Mouse (Mus musculus): Measurements from ENCODE around the gene Cck. TPM values are rescaled to one million over a fixed set of nuclear protein-coding genes. Genes with fewer than 3 reads are reported as not detected.

The Cck gene
- polyA plus RNA-seq, 1 experiment, result 7.0 TPM

DNA sequence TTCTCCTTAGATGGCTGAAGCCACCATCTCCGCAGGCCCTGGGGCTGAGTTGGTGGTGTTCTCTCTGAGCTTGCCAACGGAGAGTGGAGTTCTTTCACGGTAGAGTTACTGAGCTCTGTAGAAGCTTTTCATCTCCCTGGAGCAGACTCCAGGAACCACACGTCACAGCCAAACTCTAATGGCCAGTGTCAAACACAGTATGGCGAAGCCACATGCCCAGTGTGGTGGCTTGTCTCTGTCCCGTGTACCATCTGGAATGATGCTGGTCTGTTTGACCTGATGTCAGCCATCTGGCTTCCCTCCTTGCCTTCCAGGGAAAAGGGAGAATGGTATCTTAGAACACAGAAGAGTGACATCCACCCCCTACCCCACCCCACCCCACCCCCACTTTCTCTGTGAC is 25.8 kb downstream of the Cck start:
- Histone ChIP-seq H3K4me1 (replicated peaks; ENCODE audit: control insufficient read depth, insufficient read depth, low read length) (no peaks in the 10 kb centered on the region), H3K36me3 (ENCODE audit: control insufficient read depth, insufficient read depth, low read length) (peaks cover 15% of the 10 kb centered on the region), H3K4me3 (ENCODE audit: control insufficient read depth, insufficient read depth, low read length) (no peak overlapping the region), H3K27ac (ENCODE audit: control insufficient read depth, insufficient read depth, low read length) (no peak overlapping the region), H3K27me3 (ENCODE audit: control insufficient read depth, insufficient read depth, low read length) (no peaks in the 10 kb centered on the region)
- no peak for DNase-seq
- TF ChIP-seq CTCF (IDR thresholded peaks at IDR 0.05; ENCODE audit: borderline replicate concordance, control insufficient read depth, extremely low read depth, insufficient read depth, low read length, poor library complexity), result no peak
- no peak for TF ChIP-seq POLR2A (IDR thresholded peaks at IDR 0.05; ENCODE audit: control insufficient read depth, extremely low read depth, insufficient read depth, low read length, poor library complexity)
- 94% methylated on average over 6 of the region's 6 CpGs for WGBS

DNA sequence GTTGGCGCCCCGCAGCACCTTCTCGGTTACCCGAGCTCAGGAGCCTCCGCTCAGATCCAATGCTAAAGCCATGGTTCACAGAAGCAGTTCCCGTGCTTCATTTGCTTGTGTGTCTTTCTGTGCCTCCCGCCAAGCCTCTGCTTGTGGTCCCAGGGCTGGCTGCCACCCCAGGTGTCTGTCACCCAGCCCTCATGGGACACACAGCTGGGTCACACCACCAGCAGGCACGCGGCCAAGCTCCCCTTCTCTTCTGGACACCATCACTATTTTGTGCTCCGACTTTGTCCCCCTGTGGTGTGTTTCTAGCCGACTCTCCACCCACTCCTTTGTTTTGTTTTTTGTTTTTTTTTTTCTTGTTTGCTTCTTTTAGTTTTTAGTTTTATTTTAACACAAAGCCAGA is 28.0 kb downstream of the Cck start:
- 88% methylated on average over 11 of the region's 11 CpGs for WGBS
- TF ChIP-seq CTCF (IDR thresholded peaks at IDR 0.05; ENCODE audit: borderline replicate concordance, control insufficient read depth, extremely low read depth, insufficient read depth, low read length, poor library complexity) (no peak), POLR2A (IDR thresholded peaks at IDR 0.05; ENCODE audit: control insufficient read depth, extremely low read depth, insufficient read depth, low read length, poor library complexity) (no peak)
- Histone ChIP-seq H3K27me3 (ENCODE audit: control insufficient read depth, insufficient read depth, low read length) (no peaks in the 10 kb centered on the region), H3K27ac (ENCODE audit: control insufficient read depth, insufficient read depth, low read length) (no peak overlapping the region), H3K36me3 (ENCODE audit: control insufficient read depth, insufficient read depth, low read length) (peaks cover 20% of the 10 kb centered on the region), H3K4me3 (ENCODE audit: control insufficient read depth, insufficient read depth, low read length) (no peak overlapping the region), H3K4me1 (replicated peaks; ENCODE audit: control insufficient read depth, insufficient read depth, low read length) (no peaks in the 10 kb centered on the region)
- no peak for DNase-seq

DNA sequence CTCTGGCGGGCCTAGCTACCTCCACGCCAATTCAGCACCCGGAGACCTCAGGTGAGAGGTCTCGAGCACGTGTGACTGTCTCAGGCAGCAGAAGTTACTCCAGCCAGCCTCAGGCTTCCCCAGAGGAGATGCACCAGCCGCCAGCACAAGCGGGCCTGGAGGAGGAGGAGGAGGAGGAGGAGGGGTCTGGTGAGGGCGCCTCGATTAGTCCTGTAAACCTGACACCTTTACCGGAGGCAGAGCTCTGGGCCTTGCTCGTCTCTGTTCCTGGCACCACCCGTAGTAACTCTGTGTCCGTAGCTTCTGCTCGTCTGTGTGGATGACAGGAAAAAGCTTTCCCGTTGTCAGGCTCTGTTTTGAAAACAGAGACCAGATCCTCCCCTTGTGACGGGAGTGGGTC is 35.0 kb downstream of the Cck start:
- Histone ChIP-seq H3K27me3 (ENCODE audit: control insufficient read depth, insufficient read depth, low read length) (no peaks in the 10 kb centered on the region), H3K4me3 (ENCODE audit: control insufficient read depth, insufficient read depth, low read length) (no peak overlapping the region), H3K36me3 (ENCODE audit: control insufficient read depth, insufficient read depth, low read length) (peaks cover 50% of the 10 kb centered on the region), H3K27ac (ENCODE audit: control insufficient read depth, insufficient read depth, low read length) (no peak overlapping the region), H3K4me1 (replicated peaks; ENCODE audit: control insufficient read depth, insufficient read depth, low read length) (0 out of 2 replicates have a peak, but pooled peaks cover 3% of the 10 kb centered on the region)
- WGBS, result 98% methylated on average over 16 of the region's 16 CpGs
- TF ChIP-seq POLR2A (IDR thresholded peaks at IDR 0.05; ENCODE audit: control insufficient read depth, extremely low read depth, insufficient read depth, low read length, poor library complexity) (no peak), CTCF (IDR thresholded peaks at IDR 0.05; ENCODE audit: borderline replicate concordance, control insufficient read depth, extremely low read depth, insufficient read depth, low read length, poor library complexity) (no peak)
- DNase-seq, result no peak

DNA sequence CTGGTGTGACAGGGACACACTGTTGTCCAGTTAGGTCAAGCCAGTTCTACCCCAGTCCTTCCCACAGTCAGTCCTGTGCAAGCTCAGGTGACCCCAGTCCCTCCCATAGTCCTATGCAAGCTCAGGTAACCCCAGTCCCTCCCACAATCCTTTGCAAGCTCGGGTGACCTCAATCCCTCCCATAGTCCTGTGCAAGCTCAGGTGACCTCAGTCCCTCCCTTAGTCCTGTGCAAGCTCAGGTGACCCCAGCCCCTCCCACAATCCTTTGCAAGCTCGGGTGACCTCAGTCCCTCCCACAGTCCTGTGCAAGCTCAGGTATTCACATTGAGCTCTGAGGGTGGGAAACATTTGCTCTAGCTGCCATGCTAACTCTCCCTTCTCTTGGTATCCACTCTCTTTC is 35.5 kb downstream of the Cck start:
- Histone ChIP-seq H3K27me3 (ENCODE audit: control insufficient read depth, insufficient read depth, low read length) (no peaks in the 10 kb centered on the region), H3K4me1 (replicated peaks; ENCODE audit: control insufficient read depth, insufficient read depth, low read length) (0 out of 2 replicates have a peak, but pooled peaks cover 3% of the 10 kb centered on the region), H3K4me3 (ENCODE audit: control insufficient read depth, insufficient read depth, low read length) (no peak overlapping the region), H3K36me3 (ENCODE audit: control insufficient read depth, insufficient read depth, low read length) (peaks cover 55% of the 10 kb centered on the region), H3K27ac (ENCODE audit: control insufficient read depth, insufficient read depth, low read length) (no peak overlapping the region)
- DNase-seq, result no peak
- TF ChIP-seq POLR2A (IDR thresholded peaks at IDR 0.05; ENCODE audit: control insufficient read depth, extremely low read depth, insufficient read depth, low read length, poor library complexity), result no peak
- TF ChIP-seq CTCF (IDR thresholded peaks at IDR 0.05; ENCODE audit: borderline replicate concordance, control insufficient read depth, extremely low read depth, insufficient read depth, low read length, poor library complexity), result no peak
- 89% methylated on average over 2 of the region's 2 CpGs for WGBS

DNA sequence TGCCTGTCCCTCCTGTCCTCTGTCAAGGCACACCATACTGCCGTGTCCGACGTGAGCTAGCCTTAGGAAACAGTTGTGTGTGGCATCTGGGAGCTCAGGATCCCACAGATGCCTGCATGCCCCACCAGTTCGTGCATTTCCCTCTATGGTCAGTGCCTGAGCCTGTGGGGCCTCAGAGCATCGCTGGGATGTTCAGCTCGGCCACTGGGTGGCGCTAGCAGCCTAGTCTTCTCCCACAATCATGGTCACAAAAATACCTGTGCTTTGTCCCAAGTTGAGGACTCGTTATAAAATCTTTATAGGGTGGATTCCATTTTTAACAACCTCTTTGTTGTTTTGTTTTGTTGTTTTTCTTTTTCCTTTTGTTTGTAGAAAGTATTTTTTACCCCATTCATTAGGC is 37.0 kb downstream of the Cck start:
- no peak for TF ChIP-seq POLR2A (IDR thresholded peaks at IDR 0.05; ENCODE audit: control insufficient read depth, extremely low read depth, insufficient read depth, low read length, poor library complexity)
- TF ChIP-seq CTCF (IDR thresholded peaks at IDR 0.05; ENCODE audit: borderline replicate concordance, control insufficient read depth, extremely low read depth, insufficient read depth, low read length, poor library complexity), result peak; percentile 89
- peaks cover 64% of the 10 kb centered on the region for H3K36me3 ChIP-seq (ENCODE audit: control insufficient read depth, insufficient read depth, low read length)

DNA sequence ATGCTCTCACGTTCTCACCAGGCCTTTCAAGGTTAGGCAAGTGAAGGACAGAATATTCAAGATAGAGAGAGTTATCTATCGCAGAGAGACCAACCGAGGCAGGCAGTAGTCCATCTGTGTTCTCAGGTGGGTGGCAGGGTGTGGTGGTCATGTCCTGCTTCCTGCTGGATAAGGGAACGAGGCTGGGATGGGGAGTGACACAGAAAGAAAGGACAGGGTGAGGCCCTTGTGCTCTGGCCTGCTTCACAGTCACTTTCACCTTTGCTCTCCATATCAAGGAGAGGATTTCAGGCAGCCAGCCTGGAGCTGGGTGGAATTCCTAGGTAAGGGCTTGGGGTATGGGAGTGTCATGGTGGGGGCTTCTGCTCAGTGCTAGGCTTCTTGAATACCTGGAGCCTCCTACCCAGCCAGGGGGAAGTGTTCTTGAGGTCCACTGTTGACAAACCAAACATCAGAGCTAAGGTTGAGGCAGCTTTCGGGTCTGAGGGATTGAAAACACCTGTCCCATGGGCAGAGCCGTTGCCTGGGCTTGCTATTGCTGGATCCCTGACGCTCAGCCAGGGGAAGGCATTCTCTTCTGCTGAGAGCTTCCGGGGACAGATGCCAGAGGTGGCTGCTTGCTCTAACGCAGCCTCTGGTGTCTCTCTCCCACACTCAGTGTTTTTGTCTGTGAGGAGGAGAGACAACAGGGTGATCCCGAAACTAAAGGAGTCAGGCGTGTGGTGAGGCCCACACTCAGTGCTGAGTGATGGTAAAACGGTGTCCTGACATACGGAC is 38.6 kb downstream of the Cck start:
- H3K27me3 ChIP-seq (ENCODE audit: control insufficient read depth, insufficient read depth, low read length), result no peaks in the 10 kb centered on the region
- H3K4me1 ChIP-seq (replicated peaks; ENCODE audit: control insufficient read depth, insufficient read depth, low read length), result peaks cover 6% of the 10 kb centered on the region; the same call in 1 of the 2 replicates
- TF ChIP-seq POLR2A (IDR thresholded peaks at IDR 0.05; ENCODE audit: control insufficient read depth, extremely low read depth, insufficient read depth, low read length, poor library complexity) (no peak), CTCF (IDR thresholded peaks at IDR 0.05; ENCODE audit: borderline replicate concordance, control insufficient read depth, extremely low read depth, insufficient read depth, low read length, poor library complexity) (no peak)
- H3K36me3 ChIP-seq (ENCODE audit: control insufficient read depth, insufficient read depth, low read length), result peaks cover 61% of the 10 kb centered on the region
- 96% methylated on average over 13 of the region's 13 CpGs for WGBS
- H3K27ac ChIP-seq (ENCODE audit: control insufficient read depth, insufficient read depth, low read length), result no peak overlapping the region; the same call in 1 of the 2 replicates
- DNase-seq, result no peak
- H3K4me3 ChIP-seq (ENCODE audit: control insufficient read depth, insufficient read depth, low read length), result no peak overlapping the region

More for the DNA sequence above, 37.0 kb downstream of the Cck start:
- 48% methylated on average over 8 of the region's 8 CpGs for WGBS
- DNase-seq, result peak; percentile 46
- no peak overlapping the region for H3K4me3 ChIP-seq (ENCODE audit: control insufficient read depth, insufficient read depth, low read length)
- H3K27ac ChIP-seq (ENCODE audit: control insufficient read depth, insufficient read depth, low read length), result no peak overlapping the region
- peaks cover 6% of the 10 kb centered on the region; the same call in 1 of the 2 replicates for H3K4me1 ChIP-seq (replicated peaks; ENCODE audit: control insufficient read depth, insufficient read depth, low read length)
- no peaks in the 10 kb centered on the region for H3K27me3 ChIP-seq (ENCODE audit: control insufficient read depth, insufficient read depth, low read length)

Measured in thymus, adult 2 months (tissue).